14 mouse cellular contexts compared by ENCODE assay signal in the genomic region with DNA sequence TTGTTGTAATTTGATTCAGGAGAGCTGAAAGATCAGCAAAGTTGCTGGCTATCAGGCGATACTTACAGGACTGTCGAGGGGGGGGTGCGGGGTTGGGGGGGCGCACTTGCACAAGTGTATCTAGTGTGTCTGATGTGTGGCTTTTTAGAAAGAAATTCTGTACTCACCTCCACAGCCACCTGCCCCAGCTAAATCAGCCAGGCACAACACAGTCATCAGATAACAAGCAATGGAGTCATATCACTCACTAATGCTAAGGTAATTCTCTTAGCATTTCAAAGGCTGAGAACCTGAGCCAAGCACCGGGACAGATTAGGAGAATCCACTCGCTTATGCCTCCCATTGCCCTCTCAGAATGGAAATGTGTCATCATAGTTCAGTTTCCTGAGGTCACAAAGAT.
"Had no signal": no experiment of that assay in that cellular context is flagged by ENCODE, and none has a peak within 500 bp of the region (broad histone marks: within the 10 kb centered on the region; RNA-seq: fewer than 3 reads in every experiment).

No protein-coding gene starts in this region.

- H3K27me3 ChIP-seq: liver, embryonic 12.5 days; midbrain, embryonic 12.5 days; neural tube, embryonic 12.5 days; stomach, embryonic 15.5 days had no signal

- H3K27ac ChIP-seq: liver, embryonic 12.5 days; liver, embryonic 14.5 days; midbrain, embryonic 12.5 days; neural tube, embryonic 12.5 days; stomach, embryonic 15.5 days; stomach, postnatal 0 days had no signal

- H3K9me3 ChIP-seq: liver, embryonic 12.5 days; midbrain, embryonic 12.5 days; neural tube, embryonic 12.5 days; stomach, embryonic 15.5 days had no signal

- H3K4me3 ChIP-seq: liver, embryonic 12.5 days; midbrain, embryonic 12.5 days; neural tube, embryonic 12.5 days; stomach, embryonic 15.5 days had no signal

- H3K4me2 ChIP-seq: liver, embryonic 12.5 days; lung, embryonic 14.5 days; midbrain, embryonic 12.5 days; neural tube, embryonic 12.5 days; stomach, embryonic 15.5 days had no signal

- ATAC-seq: liver, embryonic 12.5 days had no signal

- DNase-seq: lung, adult 18-20 months; lung, embryonic 14.5 days; lung, postnatal 10 days; lung, postnatal 4 days; right cerebral cortex, postnatal 14 days; thymus, adult 2 months; thymus, postnatal 25 days; thymus, postnatal 4 days had no signal

- H3K4me1 ChIP-seq: liver, embryonic 12.5 days; midbrain, embryonic 12.5 days; neural tube, embryonic 12.5 days; stomach, embryonic 15.5 days had no signal

- H3K9ac ChIP-seq: liver, embryonic 12.5 days; liver, embryonic 14.5 days; lung, embryonic 14.5 days; midbrain, embryonic 12.5 days; neural tube, embryonic 12.5 days; stomach, embryonic 15.5 days had no signal

- H3K36me3 ChIP-seq: liver, embryonic 12.5 days; midbrain, embryonic 12.5 days; neural tube, embryonic 12.5 days; stomach, embryonic 15.5 days had no signal
